Mouse (Mus musculus) cerebellum, adult 9-10 months (tissue): ENCODE results near the gene Hmgb1.

Experiments
- DNase-seq: peaks from one replicate; pipeline ENCODE4 v3.0.0; 2022

The Hmgb1 gene

GRCm38 (mm10) chr5:149051571-149052420 is 132.5 kb downstream of the Hmgb1 start:
- peak; percentile 83 for DNase-seq

DNA sequence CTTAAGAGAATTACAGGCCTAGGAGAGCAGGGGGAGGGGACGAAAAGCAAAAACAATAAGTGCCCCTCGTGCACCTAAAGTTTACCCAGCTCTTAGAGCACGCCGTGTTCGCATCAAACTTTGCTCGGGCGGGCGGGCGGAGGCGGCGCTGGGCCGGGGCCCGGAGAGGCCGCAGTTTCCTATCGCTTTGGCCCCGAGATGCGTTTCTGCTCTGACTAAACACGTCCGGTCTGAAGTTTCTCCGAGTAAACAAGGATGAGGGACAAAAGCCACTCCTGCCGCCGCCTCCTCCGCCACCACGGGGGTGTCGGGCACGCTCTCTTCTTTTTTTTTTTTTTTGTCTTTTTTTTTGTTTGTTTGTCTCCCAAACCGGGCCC is 133.1 kb downstream of the Hmgb1 start:
- no peak for DNase-seq

DNA sequence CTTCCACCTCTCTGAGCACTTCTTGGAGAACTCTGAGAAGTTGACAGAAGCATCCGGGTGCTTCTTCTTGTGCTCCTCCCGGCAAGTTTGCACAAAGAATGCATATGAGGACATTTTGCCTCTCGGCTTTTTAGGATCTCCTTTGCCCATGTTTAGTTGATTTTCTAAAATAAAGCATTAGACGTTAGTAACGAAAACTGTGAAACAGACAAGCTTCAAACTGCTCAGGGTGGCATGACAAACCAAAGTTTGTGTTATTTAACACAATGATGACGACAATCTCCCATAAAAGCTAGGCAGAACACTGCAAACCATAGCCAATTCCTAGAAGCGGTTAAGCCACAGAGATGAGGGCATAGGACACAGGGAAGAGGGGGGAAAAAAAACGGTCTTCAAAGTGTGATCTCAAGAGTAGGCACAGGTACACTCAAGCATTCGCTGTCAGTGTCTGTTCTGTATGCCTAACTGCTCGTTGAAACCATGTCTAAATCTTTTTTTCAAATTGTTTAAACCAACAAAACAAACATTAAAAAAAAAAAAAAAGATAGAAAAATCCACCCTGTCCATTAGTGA is 133.6 kb downstream of the Hmgb1 start:
- DNase-seq: no peak

- no peak for DNase-seq
Measured at GRCm38 (mm10) chr5:149049435-149049834, 134.9 kb downstream of the Hmgb1 start.

DNA sequence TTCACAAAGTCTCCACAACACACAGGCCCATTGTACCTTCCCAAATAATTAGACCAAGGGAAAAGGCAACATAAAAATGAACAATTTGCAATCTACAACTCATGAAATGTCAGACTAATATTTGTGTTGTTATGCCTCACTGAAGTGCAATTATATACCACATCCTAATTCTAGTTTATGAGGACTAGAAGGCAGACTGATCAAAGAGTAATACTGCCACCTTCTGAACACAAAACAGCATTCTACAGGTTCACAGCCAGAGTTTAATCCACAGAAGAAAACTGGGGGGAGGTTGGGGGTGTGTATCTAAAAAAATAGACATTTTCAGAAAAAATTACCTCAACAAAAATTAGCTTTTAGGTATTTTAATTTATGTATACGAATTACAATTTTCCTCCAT is 135.3 kb downstream of the Hmgb1 start:
- DNase-seq: no peak

DNA sequence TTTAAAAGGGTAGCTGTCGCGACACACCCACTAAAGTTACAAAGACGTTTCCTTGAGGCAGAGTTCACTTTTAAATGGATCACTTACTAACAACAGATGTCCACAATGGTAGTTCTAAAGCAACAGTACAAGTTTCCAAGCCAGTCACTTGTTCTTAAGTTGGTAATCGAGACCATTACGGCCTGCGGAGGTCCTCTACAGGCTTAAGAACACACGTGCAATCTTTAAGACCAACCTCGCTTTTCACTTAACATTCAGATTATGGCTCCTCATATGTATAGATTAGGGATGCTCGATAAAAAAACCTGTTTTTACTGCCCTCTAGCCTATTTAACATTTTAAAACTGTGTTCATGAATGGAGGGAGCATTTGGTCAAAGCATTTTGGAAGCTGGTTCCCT is 137.6 kb downstream of the Hmgb1 start:
- DNase-seq: no peak

DNA sequence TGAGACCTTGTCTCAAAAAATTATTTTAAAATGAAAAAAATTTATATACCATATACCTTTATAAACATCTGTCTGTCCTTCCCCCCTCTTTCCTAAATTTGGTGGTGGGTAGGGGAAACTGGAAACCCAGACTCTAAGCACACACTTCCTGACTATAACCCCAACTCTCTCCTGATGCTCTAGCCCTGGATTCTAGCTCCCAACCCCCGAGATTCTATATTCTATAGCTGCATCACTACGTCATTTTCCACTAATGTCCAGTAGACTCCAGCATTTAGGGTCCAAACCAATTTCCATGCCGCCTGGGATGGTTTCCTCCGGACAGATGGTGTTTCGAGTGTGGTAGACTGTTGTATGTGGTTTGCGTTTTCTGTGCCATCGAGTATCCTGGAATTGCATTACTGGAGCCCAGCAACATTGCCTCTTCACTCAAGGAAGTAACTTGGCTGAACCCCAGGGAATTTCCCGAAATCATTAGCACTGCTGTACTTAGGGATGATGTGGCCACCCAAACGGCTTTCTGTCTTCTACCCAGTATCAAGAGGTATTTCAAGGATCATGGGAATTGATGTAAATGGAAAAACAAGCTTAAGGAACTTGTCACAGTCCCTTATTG is 138.7 kb downstream of the Hmgb1 start:
- no peak for DNase-seq

DNA sequence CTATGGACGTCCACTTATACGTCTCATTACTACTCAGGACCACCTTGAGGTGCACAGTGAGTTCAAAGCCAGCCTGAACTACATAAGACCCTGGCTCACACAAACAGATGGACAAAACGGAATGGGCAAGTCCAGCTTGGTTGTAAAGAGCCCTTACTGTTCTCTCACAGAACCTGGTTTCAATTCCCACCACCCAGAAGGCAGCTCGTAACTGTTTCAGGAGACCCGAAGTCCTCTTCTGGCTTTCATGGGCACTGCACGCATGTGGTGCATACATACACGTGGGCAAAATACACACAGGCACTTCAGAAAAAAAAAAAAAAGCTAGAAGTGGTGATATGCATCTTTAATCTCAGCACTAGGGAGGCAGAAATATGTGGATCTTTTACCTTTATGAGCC is 139.2 kb downstream of the Hmgb1 start:
- DNase-seq: no peak

DNA sequence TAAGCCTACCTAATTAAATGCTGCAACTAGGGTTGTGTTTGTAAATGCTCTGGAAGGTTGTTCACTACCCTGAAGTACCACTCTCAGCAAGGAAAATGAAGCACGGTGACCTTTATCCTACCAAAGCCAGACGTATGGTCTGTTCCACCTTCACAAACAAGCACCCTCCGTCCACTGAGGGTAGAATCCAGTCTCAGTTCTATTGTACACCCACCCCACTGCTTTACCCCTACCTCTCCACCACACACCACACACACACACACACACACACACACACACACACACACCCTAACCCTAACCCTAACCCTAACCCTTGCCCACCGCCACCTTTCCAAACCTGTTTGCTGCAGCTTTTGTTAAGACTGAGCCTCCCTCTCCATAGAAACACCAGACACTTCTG is 140.2 kb downstream of the Hmgb1 start:
- no peak for DNase-seq

- DNase-seq: no peak
Measured at GRCm38 (mm10) chr5:149043240-149043639, 141.0 kb downstream of the Hmgb1 start.

DNA sequence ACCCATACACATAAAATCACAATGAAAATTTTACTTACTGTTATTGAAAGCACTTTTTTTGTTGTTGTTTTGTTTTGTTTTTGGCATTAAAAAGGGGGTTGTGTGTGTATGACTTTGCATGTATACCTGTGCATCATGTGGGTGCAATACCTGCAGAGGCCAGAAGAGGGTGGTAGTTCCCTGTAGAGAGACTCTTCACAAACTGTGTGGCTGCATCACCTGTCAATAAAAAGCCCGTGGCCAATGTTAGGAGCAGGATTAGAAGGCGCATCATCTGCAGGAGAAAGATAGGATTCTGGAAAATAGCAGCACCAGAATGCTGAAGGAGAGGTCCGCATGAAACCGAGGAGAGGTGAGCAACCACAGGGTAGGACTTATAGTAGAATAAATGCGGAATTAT is 144.5 kb downstream of the Hmgb1 start:
- DNase-seq: no peak

GRCm38 (mm10) chr5:149037729-149038128 is 146.6 kb downstream of the Hmgb1 start:
- DNase-seq: no peak

DNA sequence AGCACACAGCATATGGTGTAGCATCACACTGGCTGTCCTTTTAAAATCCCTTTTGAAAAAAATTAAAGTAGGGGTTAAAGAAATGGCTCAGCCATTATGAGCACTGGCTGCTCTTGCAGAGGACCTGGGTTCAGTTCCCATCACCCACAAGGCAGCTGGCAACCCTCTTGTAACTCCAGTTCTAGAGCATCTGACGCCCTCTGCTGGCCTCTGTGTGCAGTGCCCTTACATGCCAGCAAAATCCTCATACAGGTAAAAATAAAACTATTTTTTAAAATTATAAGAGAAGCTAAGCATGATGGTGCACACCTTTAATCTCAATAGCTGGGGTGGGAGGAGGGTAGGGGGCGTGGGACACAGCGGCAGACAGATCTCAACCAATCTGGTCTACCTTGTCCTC is 147.4 kb downstream of the Hmgb1 start:
- DNase-seq: no peak

DNA sequence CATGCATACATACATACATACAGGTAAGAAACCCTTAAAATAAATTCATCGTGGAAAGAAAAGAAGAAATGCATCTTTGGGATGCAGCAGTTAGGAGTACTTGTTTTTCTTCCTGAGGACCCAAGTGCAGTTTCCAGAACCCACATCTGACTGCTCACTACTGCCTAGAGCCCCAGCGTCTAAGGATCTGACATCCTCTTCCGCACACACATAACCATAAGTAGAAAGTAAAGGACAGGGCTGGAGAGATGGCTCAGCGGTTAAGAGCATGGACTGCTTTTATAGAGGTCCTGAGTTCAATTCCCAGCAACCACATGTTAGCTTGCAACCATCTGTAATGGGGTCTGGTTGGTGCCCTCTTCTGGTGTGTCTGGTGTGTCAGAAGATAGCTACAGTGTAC is 151.9 kb downstream of the Hmgb1 start:
- DNase-seq: no peak

DNA sequence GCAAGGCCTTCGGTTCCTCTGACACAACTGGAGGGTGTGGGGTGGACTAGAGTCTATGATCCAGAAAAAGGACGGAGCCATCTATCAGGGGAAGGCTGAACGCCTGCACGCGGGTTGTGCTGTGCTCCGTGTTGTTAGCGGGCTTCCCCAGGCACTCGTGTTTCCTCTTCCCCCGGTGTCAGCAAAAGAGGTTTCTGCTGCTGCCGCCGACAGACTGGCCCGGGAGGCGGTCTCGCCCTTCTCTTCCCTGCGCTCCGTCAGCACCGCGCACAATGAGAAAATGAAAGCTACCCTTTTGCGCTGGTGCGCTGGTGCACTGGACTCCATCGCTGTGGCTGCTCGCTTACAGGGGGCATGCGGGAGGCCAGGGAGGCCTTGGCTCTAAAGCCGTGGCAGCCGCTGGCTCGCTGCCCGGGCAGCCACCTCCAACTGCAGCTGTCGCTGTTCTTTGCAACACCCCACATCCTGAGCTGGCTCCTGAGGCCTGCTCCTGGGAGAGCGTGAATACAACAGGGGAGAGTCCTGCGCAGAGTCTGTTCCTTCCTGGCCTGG is 153.0 kb downstream of the Hmgb1 start:
- no peak for DNase-seq

GRCm38 (mm10) chr5:149030103-149030502 is 154.2 kb downstream of the Hmgb1 start:
- DNase-seq: no peak

DNA sequence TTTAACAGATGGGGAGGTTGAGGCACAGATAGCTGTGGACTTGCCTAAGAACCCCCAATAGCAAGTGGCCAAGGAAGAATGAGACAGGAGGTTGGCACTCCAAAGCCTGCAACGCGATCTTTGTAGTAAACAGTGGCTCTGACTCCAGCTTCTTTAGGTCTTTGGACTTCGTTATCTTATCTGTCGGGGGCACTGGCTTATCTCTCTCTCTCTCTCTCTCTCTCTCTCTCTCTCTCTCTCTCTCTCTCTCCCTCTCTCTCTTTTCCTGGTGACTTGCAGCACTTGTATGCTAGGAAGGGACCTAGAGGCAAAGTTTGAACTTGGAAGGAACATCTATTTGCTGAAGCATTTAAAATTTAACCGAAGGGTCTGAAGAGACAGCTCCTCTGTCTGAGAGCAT is 155.9 kb downstream of the Hmgb1 start:
- no peak for DNase-seq

GRCm38 (mm10) chr5:149027389-149027788 is 156.9 kb downstream of the Hmgb1 start:
- DNase-seq: no peak

GRCm38 (mm10) chr5:149021120-149021519 is 163.2 kb downstream of the Hmgb1 start:
- DNase-seq: no peak

DNA sequence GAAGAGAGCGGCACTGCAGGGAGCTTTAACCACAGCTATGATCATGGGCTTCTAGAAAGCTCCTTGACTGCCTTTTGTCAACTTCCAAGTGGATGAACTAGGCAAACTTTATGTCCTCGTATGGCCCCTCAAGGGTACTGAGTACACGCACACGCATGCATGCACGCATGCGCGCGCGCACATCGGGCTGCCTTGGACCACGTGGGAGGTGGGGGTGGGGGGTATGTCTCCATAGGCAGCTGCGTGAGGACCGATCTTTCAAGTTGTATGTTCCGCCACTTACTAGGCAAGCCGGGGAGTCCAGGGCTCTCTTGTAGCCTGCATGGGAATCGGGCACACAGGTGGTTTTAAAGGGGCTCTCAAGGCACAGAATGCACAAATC is 163.6 kb downstream of the Hmgb1 start:
- no peak for DNase-seq

DNA sequence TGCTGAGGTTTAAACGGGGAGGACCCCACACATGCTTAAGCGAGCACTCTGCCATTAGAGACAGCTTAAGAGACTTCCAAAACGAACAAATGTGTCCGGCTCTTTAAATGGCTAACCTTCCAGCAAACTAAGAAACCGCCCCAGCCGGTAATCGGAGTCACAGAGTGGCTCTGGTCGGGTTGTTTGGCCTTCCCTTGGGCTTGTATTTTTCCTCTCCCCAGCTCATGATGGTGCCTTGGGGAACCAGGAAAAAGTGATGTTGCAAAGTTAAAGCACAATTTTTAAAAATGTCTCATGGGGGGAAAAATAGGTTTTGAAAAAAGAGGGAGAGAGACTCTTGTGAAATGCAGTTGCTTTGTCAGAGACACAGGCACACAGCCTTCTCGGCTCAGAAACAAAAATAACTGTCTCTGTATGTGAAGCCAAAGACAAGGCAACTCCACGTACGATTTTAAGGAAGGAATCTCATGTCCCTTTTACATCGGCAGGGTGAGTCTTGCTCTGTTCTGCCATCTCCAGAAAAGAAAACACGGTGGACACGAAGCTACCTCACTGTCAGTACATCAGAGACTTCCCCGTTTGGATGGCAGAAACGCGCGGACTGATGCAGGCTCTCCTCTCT is 164.1 kb downstream of the Hmgb1 start:
- no peak for DNase-seq

DNA sequence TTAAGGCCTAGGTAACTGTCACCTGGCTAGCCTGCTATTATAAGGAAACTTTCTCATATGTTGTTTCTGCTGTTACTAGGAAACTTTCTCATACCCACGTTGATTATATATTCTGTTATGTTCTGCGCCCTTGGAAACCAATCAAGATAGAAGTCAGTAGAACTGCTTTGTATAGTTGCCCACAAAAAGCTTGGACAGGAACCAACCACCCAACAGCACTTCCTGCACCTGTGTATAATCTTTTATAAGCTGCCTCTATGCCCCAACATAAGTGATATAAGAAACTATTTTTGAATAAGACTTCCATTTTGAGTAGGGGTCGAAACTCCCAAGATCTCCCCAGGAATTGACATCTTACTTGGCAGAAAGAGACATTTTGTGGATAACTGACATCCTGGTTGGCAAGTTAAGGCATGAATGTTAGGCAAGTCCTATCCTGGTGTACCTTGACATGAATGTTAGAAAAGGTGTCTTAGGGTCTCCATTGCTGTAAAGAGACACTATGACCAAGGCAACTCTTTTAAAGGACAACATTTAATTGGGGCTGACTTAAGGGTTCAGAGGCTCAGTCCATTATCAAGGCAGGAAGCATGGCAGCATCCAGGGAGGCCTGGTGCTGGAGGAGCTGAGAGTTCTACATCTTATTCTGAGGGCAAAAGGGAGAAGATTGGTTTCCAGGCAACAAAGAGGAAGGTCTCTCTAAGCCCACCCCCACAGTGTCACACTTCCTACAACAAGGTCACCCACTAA is 166.4 kb downstream of the Hmgb1 start:
- DNase-seq: no peak

- no peak for DNase-seq
Measured at GRCm38 (mm10) chr5:149017181-149017580, 167.1 kb downstream of the Hmgb1 start.
